Mouse (Mus musculus): ENCODE data around the gene Ggn. TPM values are rescaled to one million over a fixed set of nuclear protein-coding genes. Genes with fewer than 3 reads are reported as not detected.

The Ggn gene
- polyA plus RNA-seq, 1 experiment from 2014 or later: 0.42 TPM

DNA sequence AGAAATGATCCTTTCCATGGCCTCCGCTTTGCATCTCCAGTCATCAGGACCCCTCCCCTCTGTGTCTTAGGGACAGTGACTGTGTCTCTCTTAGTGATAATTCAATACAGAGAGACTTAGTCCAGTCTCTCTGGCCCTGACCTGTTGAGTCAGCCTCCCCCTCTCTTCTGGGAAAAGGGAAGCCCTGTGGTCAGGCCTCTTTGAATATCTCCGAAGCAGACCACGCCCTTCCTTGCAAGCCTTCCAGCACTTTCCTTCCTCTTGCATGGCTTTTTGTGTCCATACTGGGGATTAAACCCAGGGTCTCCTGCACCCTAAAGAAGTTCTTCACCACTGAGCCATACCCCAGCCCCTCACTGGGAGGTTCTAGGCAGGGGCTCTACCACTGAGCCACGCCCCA lies 26.0 kb upstream of the Ggn start:
- Histone ChIP-seq H3K9me3 (no peaks in the 10 kb centered on the region), H3K36me3 (no peaks in the 10 kb centered on the region), H3K27me3 (replicated peaks) (no peaks in the 10 kb centered on the region), H3K4me2 (no peak overlapping the region), H3K4me3 (replicated peaks) (no peak overlapping the region), H3K4me1 (no peaks in the 10 kb centered on the region), H3K27ac (no peak overlapping the region), H3K9ac (no peak overlapping the region)
- WGBS: 94% methylated on average over 4 of the region's 4 CpGs
- ATAC-seq (ENCODE audit: insufficient read depth, low FRiP score, low read depth): no peak

DNA sequence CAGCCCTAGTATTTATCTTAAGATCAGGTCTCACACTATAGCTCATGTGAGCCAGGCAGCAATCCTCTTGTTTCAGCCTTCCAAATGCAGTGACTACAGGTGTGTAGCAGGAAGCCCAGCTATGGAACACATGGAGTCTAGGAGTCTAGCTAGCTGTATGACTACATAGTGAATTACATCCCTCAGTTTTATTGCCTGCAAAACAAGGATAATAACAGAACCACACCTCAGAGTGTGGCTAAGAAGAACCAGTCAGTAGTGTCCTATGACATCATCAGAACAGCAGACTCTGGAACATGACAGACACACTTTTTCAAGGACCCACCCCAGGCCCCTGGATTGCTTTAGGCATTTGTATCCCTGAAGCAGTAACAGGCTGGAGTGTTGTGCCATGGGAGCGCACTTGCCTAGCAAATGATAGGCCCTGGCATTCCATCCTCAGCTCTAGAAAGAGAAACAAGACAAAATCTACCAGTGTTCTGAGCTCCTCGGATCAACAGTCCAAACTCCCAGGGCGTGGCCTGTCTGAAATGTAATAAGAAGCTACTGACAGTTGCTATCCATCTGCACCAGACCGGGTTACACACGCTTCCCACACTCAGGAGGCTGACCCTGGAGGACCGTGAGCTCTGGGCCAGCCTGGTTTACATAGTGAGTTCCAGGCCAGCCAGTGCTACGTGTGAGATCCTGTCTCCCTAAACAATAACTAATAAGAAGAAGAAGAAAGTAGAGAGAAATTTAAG lies 23.2 kb upstream of the Ggn start:
- Histone ChIP-seq H3K9ac (no peak overlapping the region), H3K27ac (no peak overlapping the region), H3K4me2 (no peak overlapping the region), H3K36me3 (no peaks in the 10 kb centered on the region), H3K4me3 (replicated peaks) (no peak overlapping the region), H3K9me3 (no peaks in the 10 kb centered on the region), H3K27me3 (replicated peaks) (no peaks in the 10 kb centered on the region), H3K4me1 (no peaks in the 10 kb centered on the region)
- no peak for ATAC-seq (ENCODE audit: insufficient read depth, low FRiP score, low read depth)
- WGBS: 82% methylated on average over 7 of the region's 7 CpGs

DNA sequence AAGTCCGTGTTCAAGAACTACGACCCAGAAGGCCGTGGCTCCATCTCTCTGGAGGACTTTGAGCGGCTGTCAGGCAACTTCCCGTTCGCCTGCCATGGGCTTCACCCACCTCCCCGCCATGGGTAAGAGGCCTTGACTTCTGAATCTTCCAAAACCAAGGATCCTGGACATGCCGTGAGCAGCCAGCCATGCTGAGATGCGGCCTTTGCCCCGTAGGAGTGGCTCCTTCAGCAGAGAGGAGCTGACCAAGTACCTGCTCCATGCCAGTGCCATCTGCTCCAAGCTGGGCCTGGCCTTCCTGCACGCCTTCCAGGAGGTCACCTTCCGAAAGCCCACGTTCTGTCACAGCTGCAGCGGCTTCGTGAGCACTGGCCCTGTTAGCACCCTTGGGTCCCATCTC lies 21.2 kb upstream of the Ggn start:
- no peak overlapping the region for H3K4me2 ChIP-seq
- no peaks in the 10 kb centered on the region for H3K27me3 ChIP-seq (replicated peaks)
- WGBS: 90% methylated on average over 15 of the region's 15 CpGs
- H3K4me1 ChIP-seq: no peaks in the 10 kb centered on the region
- H3K9me3 ChIP-seq: no peaks in the 10 kb centered on the region
- H3K4me3 ChIP-seq (replicated peaks): no peak overlapping the region
- no peaks in the 10 kb centered on the region for H3K36me3 ChIP-seq
- no peak overlapping the region for H3K9ac ChIP-seq
- no peak overlapping the region for H3K27ac ChIP-seq
- no peak for ATAC-seq (ENCODE audit: insufficient read depth, low FRiP score, low read depth)

DNA sequence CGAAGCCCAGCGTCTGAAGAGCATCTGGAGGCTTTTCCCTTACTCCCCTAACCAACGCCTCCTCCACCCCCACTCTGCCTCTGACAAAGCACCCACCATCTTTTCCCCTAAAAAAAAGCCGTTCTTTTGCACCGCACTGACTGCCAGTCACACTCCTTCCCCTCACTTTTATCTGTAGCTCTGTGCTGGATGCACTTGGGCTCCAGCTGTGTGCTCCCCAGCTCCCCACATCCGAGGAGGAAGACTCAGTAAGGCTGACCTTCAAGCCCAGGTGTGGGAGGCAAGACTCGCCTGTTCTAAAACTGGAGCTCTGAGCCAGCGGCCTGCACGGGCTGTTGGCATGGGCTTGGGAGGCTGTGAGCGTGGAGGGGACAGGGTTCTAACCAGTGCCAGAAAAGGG lies 18.5 kb upstream of the Ggn start:
- peaks cover 5% of the 10 kb centered on the region; the same call in 1 of the 2 replicates for H3K4me1 ChIP-seq
- H3K27me3 ChIP-seq (replicated peaks): no peaks in the 10 kb centered on the region
- no peak overlapping the region for H3K4me3 ChIP-seq (replicated peaks)
- 59% methylated on average over 10 of the region's 10 CpGs for WGBS
- no peaks in the 10 kb centered on the region for H3K9me3 ChIP-seq
- H3K9ac ChIP-seq: no peak overlapping the region
- H3K36me3 ChIP-seq: no peaks in the 10 kb centered on the region; the same call in 1 of the 2 replicates
- no peak overlapping the region for H3K27ac ChIP-seq
- no peak overlapping the region for H3K4me2 ChIP-seq
- ATAC-seq (ENCODE audit: insufficient read depth, low FRiP score, low read depth): no peak

DNA sequence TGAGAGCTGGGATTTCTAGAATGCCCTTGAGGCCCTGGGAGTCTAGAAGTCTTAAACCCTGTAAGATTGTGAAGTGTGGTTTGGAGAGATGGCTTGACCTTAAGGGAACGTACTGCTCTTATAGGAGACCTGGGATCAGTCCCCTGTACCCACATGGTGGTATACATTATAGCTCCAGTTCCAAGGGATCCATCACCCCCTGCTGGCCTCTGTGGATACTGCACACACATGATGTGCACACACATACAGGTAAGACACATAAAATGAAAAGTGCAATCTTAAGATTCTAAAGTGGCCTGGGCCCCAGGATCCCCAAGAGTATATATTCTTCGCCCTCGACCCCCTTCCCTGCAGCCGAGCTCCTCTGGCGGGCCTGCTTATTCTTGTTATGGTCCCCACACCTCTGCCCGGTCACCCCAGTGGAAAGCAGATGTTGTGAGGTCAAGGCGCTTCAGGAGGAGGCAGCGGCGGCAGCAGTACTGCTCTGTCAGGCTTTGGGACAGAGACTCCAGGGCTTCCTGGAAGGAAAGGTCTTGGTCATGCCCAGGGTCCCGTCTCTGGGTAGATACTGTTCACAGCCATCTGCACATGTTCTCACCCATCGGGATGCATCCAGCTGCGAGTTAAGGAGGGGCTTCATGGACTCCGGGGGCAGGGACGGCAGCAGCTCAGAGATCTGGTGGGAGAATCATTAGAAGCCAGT lies 15.8 kb upstream of the Ggn start:
- Histone ChIP-seq H3K36me3 (no peaks in the 10 kb centered on the region; the same call in 1 of the 2 replicates), H3K4me3 (replicated peaks) (no peak overlapping the region), H3K9me3 (no peaks in the 10 kb centered on the region), H3K4me2 (no peak overlapping the region), H3K27ac (no peak overlapping the region), H3K4me1 (peaks cover 6% of the 10 kb centered on the region; the same call in 1 of the 2 replicates), H3K27me3 (replicated peaks) (0 out of 2 replicates have a peak, but pooled peaks cover 7% of the 10 kb centered on the region), H3K9ac (no peak overlapping the region)
- WGBS: 93% methylated on average over 14 of the region's 14 CpGs
- ATAC-seq (ENCODE audit: insufficient read depth, low FRiP score, low read depth): no peak

DNA sequence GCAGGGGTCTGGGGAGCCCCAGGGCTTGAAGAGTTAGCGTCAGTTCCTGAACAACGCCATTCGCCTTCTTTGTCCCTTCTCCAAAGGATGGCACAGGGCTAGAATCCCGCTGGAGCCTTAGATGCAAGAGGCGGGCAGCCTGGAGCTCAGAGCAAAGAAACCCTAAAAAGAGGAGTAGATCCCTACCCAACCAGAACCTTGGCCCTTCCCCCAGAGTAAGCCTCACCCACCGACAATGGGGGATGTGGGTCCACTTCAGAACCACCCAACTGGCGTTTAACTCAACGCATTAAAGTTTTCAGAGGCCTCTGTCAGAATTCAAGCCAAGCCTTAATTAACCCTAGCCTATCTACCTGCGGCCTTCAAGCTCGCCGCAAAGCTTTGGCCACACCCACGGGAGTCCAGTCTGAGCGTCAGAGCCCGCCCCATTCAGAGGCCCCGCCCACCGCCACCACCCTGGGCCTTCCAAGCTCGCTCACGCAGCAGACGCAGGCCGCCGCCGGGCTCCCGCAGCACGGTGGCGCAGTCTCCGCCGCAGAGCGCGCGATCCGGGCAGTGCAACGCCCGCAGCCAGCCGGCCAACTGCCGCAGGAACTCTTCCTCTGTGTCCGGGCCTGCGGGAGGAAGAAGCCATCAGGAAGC lies 14.7 kb upstream of the Ggn start:
- peak overlapping the region; percentile 91 for H3K27ac ChIP-seq
- no peaks in the 10 kb centered on the region for H3K9me3 ChIP-seq
- no peaks in the 10 kb centered on the region; the same call in 1 of the 2 replicates for H3K36me3 ChIP-seq
- peak overlapping the region; percentile 51 for H3K9ac ChIP-seq
- peak overlapping the region; percentile 87 for H3K4me2 ChIP-seq
- 0 out of 2 replicates have a peak, but pooled peaks cover 7% of the 10 kb centered on the region for H3K27me3 ChIP-seq (replicated peaks)
- H3K4me1 ChIP-seq: peaks cover 6% of the 10 kb centered on the region; the same call in 1 of the 2 replicates
- H3K4me3 ChIP-seq (replicated peaks): peak overlapping the region; percentile 69
- peak; percentile 81 for ATAC-seq (ENCODE audit: insufficient read depth, low FRiP score, low read depth)
- 7% methylated on average over 37 of the region's 37 CpGs for WGBS

DNA sequence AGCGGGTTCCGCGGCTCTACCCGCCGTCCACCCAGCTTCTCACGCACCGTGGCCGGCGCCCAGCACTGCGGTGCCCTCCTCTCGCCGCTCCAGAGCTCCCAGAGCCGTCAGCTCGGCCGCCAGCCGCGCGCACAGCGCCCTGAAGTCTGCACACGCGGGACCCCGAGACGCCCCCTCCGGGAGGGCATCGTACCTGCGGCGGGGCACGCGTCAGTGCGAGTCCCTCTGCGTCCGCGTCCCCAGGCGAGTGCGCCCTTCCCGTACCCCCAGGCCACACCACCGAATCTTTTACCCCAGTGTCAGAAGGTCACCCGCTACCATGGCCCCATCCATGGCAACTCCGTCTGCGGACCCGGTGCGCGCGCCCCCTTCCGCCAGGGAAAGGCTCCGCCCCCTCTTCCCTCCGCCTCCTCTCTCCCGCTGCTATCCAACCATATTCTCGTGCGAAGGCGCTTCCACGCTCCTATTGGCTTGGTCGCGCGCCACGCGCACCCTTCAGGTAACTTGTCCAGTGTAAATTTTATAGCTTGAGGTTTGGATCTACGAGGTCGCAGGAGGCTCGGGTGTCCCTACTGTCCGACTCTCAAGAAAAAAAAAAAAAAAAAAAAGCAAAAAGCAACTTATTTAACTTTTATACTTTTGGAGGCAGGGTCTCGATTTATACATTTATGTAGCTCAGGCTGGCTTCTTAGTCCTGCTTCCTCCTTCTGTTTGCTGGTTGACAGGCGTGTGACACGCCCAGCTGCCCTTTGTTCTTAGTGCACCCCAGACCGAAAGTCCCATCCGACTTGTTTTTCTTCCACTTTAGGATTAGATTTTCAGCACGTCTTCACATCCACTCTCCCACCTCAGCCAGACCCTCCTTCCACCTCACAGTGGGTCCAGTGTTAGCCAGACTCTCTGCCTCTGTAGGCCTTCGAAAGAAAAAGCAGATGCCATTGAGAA lies 13.9 kb upstream of the Ggn start, which contains the start of gene Fam98c:
Gene Fam98c (minus strand): TSS at position 397 of the 945 bp plus-strand sequence.
- ATAC-seq (ENCODE audit: insufficient read depth, low FRiP score, low read depth): peak; percentile 72
- H3K9me3 ChIP-seq: no peaks in the 10 kb centered on the region
- H3K4me3 ChIP-seq (replicated peaks): peak within 1 kb of the TSS; percentile 69
- peak within 1 kb of the TSS; percentile 51 for H3K9ac ChIP-seq
- H3K4me2 ChIP-seq: peak within 1 kb of the TSS; percentile 87
- 3% methylated on average over 68 of the region's 68 CpGs for WGBS
- peak within 1 kb of the TSS; percentile 91 for H3K27ac ChIP-seq
- no peaks in the 10 kb centered on the region; the same call in 1 of the 2 replicates for H3K36me3 ChIP-seq
- peaks cover 6% of the 10 kb centered on the region; the same call in 1 of the 2 replicates for H3K4me1 ChIP-seq
- 0 out of 2 replicates have a peak, but pooled peaks cover 7% of the 10 kb centered on the region for H3K27me3 ChIP-seq (replicated peaks)

DNA sequence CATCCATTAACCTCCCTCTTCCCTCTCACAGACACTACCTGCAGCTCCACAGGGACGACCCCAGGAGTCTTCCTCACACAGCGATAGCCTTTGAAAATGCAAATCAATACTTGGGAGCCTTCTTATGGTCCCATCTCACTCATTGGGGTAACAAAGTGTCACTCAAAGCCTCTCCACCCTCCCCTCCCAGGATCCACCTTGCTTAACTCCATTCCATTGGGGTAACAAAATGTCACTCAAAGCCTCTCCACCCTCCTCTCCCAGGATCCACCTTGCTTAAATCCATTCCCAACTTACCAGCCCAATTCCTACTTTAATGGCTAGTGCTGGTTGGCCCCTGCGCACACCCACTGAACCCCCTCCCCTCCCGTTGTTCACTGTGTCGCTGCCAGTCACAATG lies 11.7 kb upstream of the Ggn start:
- Histone ChIP-seq H3K9me3 (no peaks in the 10 kb centered on the region), H3K4me3 (replicated peaks) (no peak overlapping the region), H3K27ac (no peak overlapping the region), H3K4me1 (peaks cover 9% of the 10 kb centered on the region; the same call in 1 of the 2 replicates), H3K4me2 (no peak overlapping the region), H3K9ac (no peak overlapping the region), H3K36me3 (no peaks in the 10 kb centered on the region; the same call in 1 of the 2 replicates), H3K27me3 (replicated peaks) (0 out of 2 replicates have a peak, but pooled peaks cover 7% of the 10 kb centered on the region)
- 3% methylated on average over 5 of the region's 5 CpGs for WGBS
- ATAC-seq (ENCODE audit: insufficient read depth, low FRiP score, low read depth): no peak

DNA sequence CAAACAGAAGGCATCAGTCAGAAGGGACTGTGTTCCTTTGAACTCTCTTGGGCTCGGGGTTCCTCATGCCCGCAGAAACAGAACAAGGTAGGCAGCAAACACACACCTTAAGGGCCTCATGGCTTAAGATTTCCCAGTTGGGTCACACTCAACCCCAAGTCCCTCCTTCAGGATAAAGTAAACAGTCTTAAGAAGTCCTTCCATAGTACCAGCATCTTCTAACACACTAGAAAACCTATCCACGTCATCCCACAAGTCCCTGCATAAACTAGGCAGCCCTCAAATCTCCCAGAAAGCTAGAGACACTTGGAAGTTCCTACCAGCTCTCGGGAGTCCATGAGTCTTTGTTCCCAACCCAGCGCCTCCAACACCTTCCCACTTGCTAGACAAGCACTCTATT lies 7.7 kb upstream of the Ggn start:
- Histone ChIP-seq H3K9me3 (no peaks in the 10 kb centered on the region), H3K4me2 (peak overlapping the region; percentile 9; the same call in 1 of the 2 replicates), H3K27me3 (replicated peaks) (0 out of 2 replicates have a peak, but pooled peaks cover 7% of the 10 kb centered on the region), H3K4me1 (0 out of 2 replicates have a peak, but pooled peaks cover 3% of the 10 kb centered on the region), H3K9ac (no peak overlapping the region), H3K4me3 (replicated peaks) (no peak overlapping the region), H3K36me3 (no peaks in the 10 kb centered on the region), H3K27ac (no peak overlapping the region)
- no peak for ATAC-seq (ENCODE audit: insufficient read depth, low FRiP score, low read depth)
- 65% methylated on average over 5 of the region's 5 CpGs for WGBS

DNA sequence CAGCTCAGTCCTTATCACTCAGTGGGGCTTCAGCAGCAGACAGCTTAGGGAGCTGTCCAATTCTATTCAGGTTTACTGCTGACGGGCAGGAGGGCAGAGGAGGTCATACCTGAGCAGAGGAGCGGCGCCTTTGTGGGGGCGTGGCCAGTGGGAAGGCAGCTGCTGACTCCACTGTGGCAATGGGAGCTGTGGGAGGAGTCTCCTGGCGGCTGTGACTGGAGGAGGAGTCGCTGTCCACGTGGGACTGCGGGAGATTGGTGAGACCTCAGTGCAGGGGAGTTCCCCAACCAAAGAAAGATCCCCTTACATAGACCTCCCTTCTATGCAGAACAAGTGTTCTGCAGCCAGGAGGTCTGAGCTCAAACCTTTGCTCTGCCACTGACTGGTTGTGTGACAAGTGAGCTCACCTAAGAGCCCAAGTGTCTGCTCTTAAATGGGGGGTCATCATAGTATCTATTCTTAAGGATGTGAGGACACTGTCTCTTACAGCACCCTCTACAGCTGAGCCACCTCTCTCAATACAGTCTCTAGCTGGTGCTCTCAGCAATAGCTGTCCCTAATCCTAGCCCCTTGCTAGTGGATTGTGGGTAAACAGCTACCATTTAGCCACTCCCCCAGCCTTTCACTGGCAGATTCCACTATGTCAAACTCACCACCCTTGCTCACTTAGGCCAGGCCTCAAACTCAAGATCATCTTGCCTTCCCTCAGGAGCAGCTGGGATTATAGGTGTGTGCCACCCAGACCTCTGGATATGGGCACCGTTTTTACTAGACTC lies 7.1 kb upstream of the Ggn start:
- ATAC-seq (ENCODE audit: insufficient read depth, low FRiP score, low read depth): peak; percentile 76
- Histone ChIP-seq H3K4me3 (replicated peaks) (no peak overlapping the region), H3K9me3 (no peaks in the 10 kb centered on the region), H3K27ac (no peak overlapping the region), H3K4me1 (0 out of 2 replicates have a peak, but pooled peaks cover 3% of the 10 kb centered on the region), H3K9ac (no peak overlapping the region), H3K36me3 (no peaks in the 10 kb centered on the region), H3K27me3 (replicated peaks) (0 out of 2 replicates have a peak, but pooled peaks cover 11% of the 10 kb centered on the region), H3K4me2 (peak overlapping the region; percentile 9; the same call in 1 of the 2 replicates)
- 21% methylated on average over 9 of the region's 9 CpGs for WGBS

Data from stomach, embryonic 15.5 days (tissue).